Mouse (Mus musculus): ENCODE measurements around the gene Olfr167. TPM values are rescaled to one million over a fixed set of nuclear protein-coding genes. Genes with fewer than 3 reads are reported as not detected.
"Not testable (repeated sequence)": the region's sequence is repeated elsewhere in the genome, so short reads cannot be mapped to it uniquely, and the experiment has no call there.

The Olfr167 gene
- total RNA-seq (2014; rRNA removed) (not detected in 2 replicates), polyA plus RNA-seq (2015; fragmentation: Nextera tagmentation; extraction: Ambion mirVana) (not detected in 2 replicates)

- Histone ChIP-seq H3K27me3 (ENCODE audit: insufficient read depth, low read length) (no peaks in the 10 kb centered on the region), H3K4me1 (ENCODE audit: insufficient read depth, low read length) (no peaks in the 10 kb centered on the region), H3K27ac (ENCODE audit: low read depth, low read length) (no peak within 1 kb of the TSS), H3K4me3 (ENCODE audit: low read depth, low read length) (no peak within 1 kb of the TSS), H3K4me2 (ENCODE audit: low read depth, low read length, poor library complexity, severe bottlenecking) (no peak within 1 kb of the TSS), H3K36me3 (ENCODE audit: insufficient read depth, low read length) (no peaks in the 10 kb centered on the region), H3K9ac (replicated peaks; ENCODE audit: low read length, poor library complexity, severe bottlenecking) (no peak within 1 kb of the TSS), H3K9me3 (ENCODE audit: low read length) (no peaks in the 10 kb centered on the region)
- TF ChIP-seq CTCF (IDR thresholded peaks at IDR 0.05): no peak
- DNase-seq (ENCODE audit: low spot score): no peak
- no peak for ATAC-seq (ENCODE audit: low FRiP score)
- WGBS: 89% methylated on average over 2 of the region's 2 CpGs
Measured at GRCm38 (mm10) chr16:19522166-19522565, at the start of gene Olfr167. Gene Olfr167, minus strand, starts transcription at chr16:19522266.

GRCm38 (mm10) chr16:19571709-19572108 is 49.6 kb upstream of the Olfr167 start, which contains the start of gene Olfr169:
Gene Olfr169, minus strand, starts transcription at chr16:19571809.
- not testable (repeated sequence) for H3K4me2 ChIP-seq (ENCODE audit: low read depth, low read length, poor library complexity, severe bottlenecking); H3K36me3 ChIP-seq (ENCODE audit: insufficient read depth, low read length); H3K4me3 ChIP-seq (ENCODE audit: low read depth, low read length); DNase-seq (ENCODE audit: low spot score); H3K9ac ChIP-seq (replicated peaks; ENCODE audit: low read length, poor library complexity, severe bottlenecking); ATAC-seq (ENCODE audit: low FRiP score); H3K27me3 ChIP-seq (ENCODE audit: insufficient read depth, low read length); H3K27ac ChIP-seq (ENCODE audit: low read depth, low read length); H3K9me3 ChIP-seq (ENCODE audit: low read length); H3K4me1 ChIP-seq (ENCODE audit: insufficient read depth, low read length)
- 91% methylated on average over 2 of the region's 2 CpGs for WGBS

GRCm38 (mm10) chr16:19553429-19553828 is 31.4 kb upstream of the Olfr167 start:
- not testable (repeated sequence) for H3K9me3 ChIP-seq (ENCODE audit: low read length); H3K4me2 ChIP-seq (ENCODE audit: low read depth, low read length, poor library complexity, severe bottlenecking); ATAC-seq (ENCODE audit: low FRiP score); H3K27me3 ChIP-seq (ENCODE audit: insufficient read depth, low read length); H3K4me1 ChIP-seq (ENCODE audit: insufficient read depth, low read length); H3K4me3 ChIP-seq (ENCODE audit: low read depth, low read length); H3K36me3 ChIP-seq (ENCODE audit: insufficient read depth, low read length); DNase-seq (ENCODE audit: low spot score); H3K27ac ChIP-seq (ENCODE audit: low read depth, low read length); H3K9ac ChIP-seq (replicated peaks; ENCODE audit: low read length, poor library complexity, severe bottlenecking)
- 91% methylated on average over 7 of the region's 7 CpGs for WGBS

- H3K36me3 ChIP-seq (ENCODE audit: insufficient read depth, low read length); H3K4me1 ChIP-seq (ENCODE audit: insufficient read depth, low read length); H3K27me3 ChIP-seq (ENCODE audit: insufficient read depth, low read length); ATAC-seq (ENCODE audit: low FRiP score); H3K27ac ChIP-seq (ENCODE audit: low read depth, low read length); H3K4me2 ChIP-seq (ENCODE audit: low read depth, low read length, poor library complexity, severe bottlenecking); H3K4me3 ChIP-seq (ENCODE audit: low read depth, low read length); H3K9ac ChIP-seq (replicated peaks; ENCODE audit: low read length, poor library complexity, severe bottlenecking); H3K9me3 ChIP-seq (ENCODE audit: low read length); DNase-seq (ENCODE audit: low spot score): not testable (repeated sequence)
- 95% methylated on average over 3 of the region's 3 CpGs for WGBS
Measured at GRCm38 (mm10) chr16:19552246-19552645, 30.2 kb upstream of the Olfr167 start.

- Histone ChIP-seq H3K27me3 (ENCODE audit: insufficient read depth, low read length) (no peaks in the 10 kb centered on the region), H3K36me3 (ENCODE audit: insufficient read depth, low read length) (no peaks in the 10 kb centered on the region), H3K4me1 (ENCODE audit: insufficient read depth, low read length) (no peaks in the 10 kb centered on the region), H3K4me2 (ENCODE audit: low read depth, low read length, poor library complexity, severe bottlenecking) (no peak within 1 kb of the TSS), H3K4me3 (ENCODE audit: low read depth, low read length) (no peak within 1 kb of the TSS), H3K9ac (replicated peaks; ENCODE audit: low read length, poor library complexity, severe bottlenecking) (no peak within 1 kb of the TSS), H3K9me3 (ENCODE audit: low read length) (no peaks in the 10 kb centered on the region), H3K27ac (ENCODE audit: low read depth, low read length) (no peak within 1 kb of the TSS)
- ATAC-seq (ENCODE audit: low FRiP score): no peak
- no peak for TF ChIP-seq CTCF (IDR thresholded peaks at IDR 0.05)
- no peak for DNase-seq (ENCODE audit: low spot score)
Measured at GRCm38 (mm10) chr16:19535455-19535854, 13.4 kb upstream of the Olfr167 start, which contains the start of gene Olfr168. Gene Olfr168, minus strand, starts transcription at chr16:19535555.

- DNase-seq (ENCODE audit: low spot score): no peak
- TF ChIP-seq CTCF (IDR thresholded peaks at IDR 0.05): no peak
- Histone ChIP-seq H3K36me3 (ENCODE audit: insufficient read depth, low read length) (no peaks in the 10 kb centered on the region), H3K9ac (replicated peaks; ENCODE audit: low read length, poor library complexity, severe bottlenecking) (no peak within 1 kb of the TSS), H3K4me3 (ENCODE audit: low read depth, low read length) (no peak within 1 kb of the TSS), H3K4me2 (ENCODE audit: low read depth, low read length, poor library complexity, severe bottlenecking) (no peak within 1 kb of the TSS), H3K4me1 (ENCODE audit: insufficient read depth, low read length) (no peaks in the 10 kb centered on the region), H3K27me3 (ENCODE audit: insufficient read depth, low read length) (no peaks in the 10 kb centered on the region), H3K9me3 (ENCODE audit: low read length) (no peaks in the 10 kb centered on the region), H3K27ac (ENCODE audit: low read depth, low read length) (no peak within 1 kb of the TSS)
- ATAC-seq (ENCODE audit: low FRiP score): no peak
Measured at GRCm38 (mm10) chr16:19483394-19483793, 38.7 kb downstream of the Olfr167 start, which contains the start of gene Olfr166. Gene Olfr166, plus strand, starts transcription at chr16:19483694.

Data from midbrain, postnatal 0 days (tissue).